Mouse (Mus musculus): ENCODE measurements at regions not wholly inside any gene's neighbourhood (a gene's known extent, or its start where the extent isn't known, plus 50 kb on each side); places are given as distances from the start of the nearest gene placed in this dataset.

DNA sequence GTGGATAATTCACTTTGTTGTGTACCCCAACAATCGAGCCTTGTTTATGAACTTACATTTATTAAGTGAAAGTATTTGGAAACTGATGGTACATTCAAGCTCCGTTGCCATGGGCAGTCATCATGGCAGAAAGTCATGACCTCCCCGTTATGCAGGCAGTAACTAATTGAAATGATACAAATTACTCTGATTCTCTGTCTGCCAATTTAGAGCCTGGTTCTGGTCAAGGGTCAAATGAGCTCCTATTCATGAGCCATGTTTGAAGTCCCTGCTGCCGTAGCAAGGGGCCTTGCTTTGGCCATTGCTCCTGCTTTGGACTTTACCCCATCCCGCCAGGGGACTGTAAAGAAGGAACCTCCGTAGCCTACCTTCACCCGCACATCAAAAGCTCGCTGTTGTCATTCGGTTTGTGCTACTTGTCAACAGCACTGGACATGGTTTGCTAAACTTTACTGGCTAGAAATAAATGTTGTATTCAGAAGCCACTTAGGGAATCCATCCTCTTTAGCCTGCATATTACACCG, 152.8 kb upstream of the Foxd3 start:
- peak; percentile 3 for DNase-seq

GRCm38 (mm10) chr4:99511993-99512392, 144.1 kb upstream of the Foxd3 start:
- no peak for DNase-seq

DNA sequence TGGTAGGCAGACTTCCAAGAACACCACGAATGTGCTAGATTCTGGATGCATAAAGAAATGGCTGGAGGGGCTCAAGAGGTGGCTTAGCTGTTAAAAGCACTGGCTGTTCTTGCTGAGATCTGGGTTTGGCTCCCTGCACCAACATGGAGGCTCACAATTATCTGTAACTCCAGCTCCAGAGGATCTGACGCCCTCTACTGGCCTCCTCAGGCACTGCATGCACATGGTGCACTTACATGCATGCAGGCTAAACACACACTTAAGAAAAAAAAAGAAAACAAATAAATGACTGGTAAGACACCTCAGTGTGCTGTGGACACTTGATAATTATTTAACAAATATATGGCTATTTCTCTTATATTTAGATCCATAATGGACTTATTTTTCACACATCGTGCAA, 139.2 kb upstream of the Foxd3 start:
- no peak for DNase-seq

- no peak for DNase-seq
Observed at GRCm38 (mm10) chr4:99527441-99527840, 128.7 kb upstream of the Foxd3 start.

GRCm38 (mm10) chr4:99544014-99544413, 112.1 kb upstream of the Foxd3 start:
- DNase-seq, result no peak

GRCm38 (mm10) chr4:99545742-99546141, 110.4 kb upstream of the Foxd3 start:
- DNase-seq, result no peak

- no peak for DNase-seq
Observed at GRCm38 (mm10) chr4:99557963-99558362, 98.1 kb upstream of the Foxd3 start.

- no peak for DNase-seq
Observed at GRCm38 (mm10) chr4:99560604-99561003, 95.5 kb upstream of the Foxd3 start.

GRCm38 (mm10) chr4:99561506-99561937, 94.6 kb upstream of the Foxd3 start:
- no peak for DNase-seq

DNA sequence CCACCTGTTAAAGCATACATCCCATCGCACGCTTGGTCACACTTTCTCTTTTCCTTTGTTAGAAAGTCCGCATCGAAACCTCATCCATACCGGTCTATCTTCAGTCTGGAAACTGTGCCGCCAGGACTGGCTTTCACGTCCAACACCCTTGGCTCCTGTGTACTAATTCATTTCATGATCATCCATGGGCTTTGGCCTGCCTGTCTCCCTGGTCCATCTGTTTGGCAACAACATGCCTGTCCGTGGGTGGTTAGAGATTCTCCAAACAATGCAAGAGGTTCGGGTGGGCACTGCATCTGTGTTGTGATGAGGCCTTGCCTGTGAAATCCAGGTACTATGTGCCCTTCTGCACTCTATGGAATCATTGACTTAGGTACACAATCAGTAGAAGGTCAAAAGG, 90.7 kb upstream of the Foxd3 start:
- DNase-seq, result no peak

DNA sequence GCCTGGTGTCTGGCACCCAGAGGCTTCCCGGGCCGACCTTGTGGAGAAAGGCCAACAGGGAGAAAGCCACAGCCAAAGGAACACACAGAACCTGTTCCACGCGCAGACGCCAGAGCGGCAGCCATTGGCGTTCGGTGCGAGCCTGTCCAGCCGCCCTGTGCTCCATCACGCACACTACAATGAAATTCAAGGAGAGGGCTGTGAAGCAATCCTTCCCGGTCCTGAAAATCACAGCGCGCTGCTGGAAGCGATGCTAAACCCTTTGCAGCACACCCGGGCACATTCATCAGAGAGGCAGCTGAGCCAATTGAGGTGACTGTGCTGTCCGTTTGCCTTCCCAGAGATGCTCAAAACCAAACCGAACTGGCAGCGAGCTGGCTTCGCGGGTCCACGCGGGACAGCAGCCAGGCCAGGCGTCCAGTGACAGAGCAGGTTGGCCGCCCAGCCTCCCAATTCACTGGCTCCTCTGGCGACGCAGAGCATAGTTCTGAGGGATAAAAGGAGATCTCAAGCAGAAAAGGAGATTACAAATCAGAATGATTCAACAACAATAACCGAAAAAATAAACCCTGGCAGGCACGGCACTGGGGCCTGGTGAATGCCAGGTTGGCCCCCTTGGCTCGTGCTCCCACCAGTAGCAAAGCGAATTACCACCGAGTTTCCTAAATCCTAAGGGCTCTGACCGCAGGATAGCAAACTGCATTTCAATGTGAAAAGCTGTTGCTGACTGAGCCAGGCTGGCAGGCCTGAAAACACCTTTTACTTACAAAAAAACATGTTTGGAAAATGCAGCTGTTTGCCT, 83.1 kb upstream of the Foxd3 start:
- no peak for DNase-seq

GRCm38 (mm10) chr4:99574021-99574531, 82.0 kb upstream of the Foxd3 start:
- DNase-seq, result no peak

GRCm38 (mm10) chr4:99574984-99575383, 81.1 kb upstream of the Foxd3 start:
- DNase-seq, result no peak

GRCm38 (mm10) chr4:99597781-99598180, 58.3 kb upstream of the Foxd3 start:
- DNase-seq, result no peak

DNA sequence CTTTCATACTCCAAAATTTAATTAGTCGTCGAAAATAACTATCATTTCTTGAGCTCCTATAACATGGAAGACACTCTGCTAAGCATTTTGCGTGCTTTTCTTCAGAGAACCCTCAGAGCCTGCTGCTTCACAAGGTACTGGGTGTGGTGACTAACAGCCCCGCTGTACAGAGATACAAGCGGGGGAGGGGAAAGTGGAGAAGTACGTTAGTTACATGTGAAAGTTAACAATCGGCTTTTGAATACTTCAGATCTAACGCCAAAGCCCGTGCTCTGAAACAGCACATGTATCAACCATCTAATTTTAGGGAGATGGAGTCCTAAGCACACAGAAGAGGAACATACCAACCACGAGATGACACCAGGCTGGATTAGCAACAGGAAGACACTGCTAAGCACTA, 55.4 kb upstream of the Foxd3 start:
- no peak for DNase-seq

DNA sequence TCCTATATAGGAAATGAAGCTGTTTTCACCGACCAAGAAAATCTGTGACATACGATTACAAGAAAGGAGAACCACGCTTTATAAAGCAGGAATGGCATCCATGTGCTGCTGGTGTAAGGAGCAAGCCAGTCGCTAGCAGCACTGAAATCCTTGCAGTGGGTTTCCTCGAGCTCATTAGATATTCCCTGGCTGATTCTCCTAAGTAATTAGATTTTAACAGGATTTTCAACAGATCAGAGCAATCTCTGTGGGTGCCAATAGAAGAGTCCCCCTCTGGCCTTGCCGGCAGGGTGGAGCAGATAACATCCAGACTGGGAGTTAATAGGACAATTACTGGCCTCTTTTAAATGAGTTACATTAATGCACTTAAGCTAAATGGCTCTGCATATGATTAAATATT, 54.6 kb upstream of the Foxd3 start:
- no peak for DNase-seq
